Mouse (Mus musculus): ENCODE measurements at regions not wholly inside any gene's neighbourhood (a gene's known extent, or its start where the extent isn't known, plus 50 kb on each side); places are given as distances from the start of the nearest gene placed in this dataset.

- DNase-seq: no peak
These were observed 492.3 kb downstream of the Tmem132b start for GRCm38 (mm10) chr5:126023906-126024305.

- no peak for DNase-seq
These were observed 503.3 kb downstream of the Tmem132b start for GRCm38 (mm10) chr5:126034846-126035245.

GRCm38 (mm10) chr5:126036686-126037085 is 505.1 kb downstream of the Tmem132b start:
- DNase-seq: no peak

- DNase-seq: no peak
These were observed 514.2 kb downstream of the Tmem132b start for GRCm38 (mm10) chr5:126045761-126046160.

GRCm38 (mm10) chr5:126063644-126064043 is 532.1 kb downstream of the Tmem132b start:
- DNase-seq: no peak

GRCm38 (mm10) chr5:126079281-126079838 is 547.8 kb downstream of the Tmem132b start:
- no peak for DNase-seq

GRCm38 (mm10) chr5:126088251-126088914 is 556.8 kb downstream of the Tmem132b start:
- peak; percentile 2 for DNase-seq

- no peak for DNase-seq
These were observed 561.6 kb downstream of the Tmem132b start for GRCm38 (mm10) chr5:126093196-126093595.

GRCm38 (mm10) chr5:126096616-126097261 is 565.2 kb downstream of the Tmem132b start:
- no peak for DNase-seq

- DNase-seq: no peak
These were observed 565.7 kb downstream of the Tmem132b start for GRCm38 (mm10) chr5:126097262-126097628.

- DNase-seq: no peak
These were observed 566.9 kb downstream of the Tmem132b start for GRCm38 (mm10) chr5:126098433-126098832.

GRCm38 (mm10) chr5:126099931-126100330 is 568.4 kb downstream of the Tmem132b start:
- no peak for DNase-seq

GRCm38 (mm10) chr5:126104464-126104863 is 572.9 kb downstream of the Tmem132b start:
- no peak for DNase-seq

- DNase-seq: no peak
These were observed 573.3 kb downstream of the Tmem132b start for GRCm38 (mm10) chr5:126104883-126105282.

GRCm38 (mm10) chr5:126105446-126105845 is 573.9 kb downstream of the Tmem132b start:
- DNase-seq: no peak

GRCm38 (mm10) chr5:126107020-126107419 is 575.4 kb downstream of the Tmem132b start:
- DNase-seq: no peak

GRCm38 (mm10) chr5:126108837-126109236 is 577.3 kb downstream of the Tmem132b start:
- DNase-seq: no peak

- DNase-seq: no peak
These were observed 585.7 kb downstream of the Tmem132b start for GRCm38 (mm10) chr5:126117291-126117690.

GRCm38 (mm10) chr5:126117906-126118521 is 586.4 kb downstream of the Tmem132b start:
- no peak for DNase-seq

- no peak for DNase-seq
These were observed 587.2 kb downstream of the Tmem132b start for GRCm38 (mm10) chr5:126118731-126119130.

- no peak for DNase-seq
These were observed 591.6 kb downstream of the Tmem132b start for GRCm38 (mm10) chr5:126123216-126123615.

- no peak for DNase-seq
These were observed 595.9 kb downstream of the Tmem132b start for GRCm38 (mm10) chr5:126127486-126127885.

GRCm38 (mm10) chr5:126148908-126149307 is 617.3 kb downstream of the Tmem132b start:
- no peak for DNase-seq

Data from lung, postnatal 14 days (tissue).